Comparison of ENCODE assay signal across 16 mouse cellular contexts in the genomic region with DNA sequence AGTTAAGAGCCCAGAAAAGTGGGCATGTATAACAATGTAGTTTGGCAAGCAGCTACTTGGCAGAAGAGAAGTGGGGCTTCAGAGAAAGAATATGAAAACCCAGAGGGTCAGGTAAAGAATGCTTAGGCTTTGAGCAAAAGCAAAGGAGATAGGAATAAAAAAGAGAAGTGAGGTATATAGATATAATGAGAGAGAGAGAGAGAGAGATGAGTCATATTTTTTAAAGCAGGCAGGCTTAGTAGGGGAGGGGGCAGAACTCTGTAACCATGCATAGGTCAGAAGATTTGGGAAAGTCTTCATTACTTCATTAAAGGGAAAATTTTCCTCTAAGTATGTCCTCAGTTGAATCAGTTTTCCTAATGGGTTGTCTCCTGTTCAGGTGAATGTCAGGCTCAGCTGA.
"Had no signal": no experiment of that assay in that cellular context is flagged by ENCODE, and none has a peak within 500 bp of the region (broad histone marks: within the 10 kb centered on the region; RNA-seq: fewer than 3 reads in every experiment).

No protein-coding gene starts in this region.

- DNase-seq: retina, postnatal 1 day; right cerebral cortex, adult 18-20 months; right cerebral cortex, postnatal 14 days; right cerebral cortex, postnatal 25 days; right cerebral cortex, postnatal 4 days; spleen, adult 18-20 months; thymus, adult 18-20 months; thymus, adult 2 months; thymus, postnatal 14 days; thymus, postnatal 25 days; thymus, postnatal 36 days; thymus, postnatal 4 days had no signal

- H3K9ac ChIP-seq: neural tube, embryonic 13.5 days; neural tube, embryonic 15.5 days; stomach, embryonic 15.5 days had no signal

- H3K4me1 ChIP-seq: neural tube, embryonic 13.5 days; neural tube, embryonic 15.5 days; stomach, embryonic 15.5 days had no signal

- H3K4me3 ChIP-seq: neural tube, embryonic 13.5 days; neural tube, embryonic 15.5 days; stomach, embryonic 15.5 days had no signal

- H3K9me3 ChIP-seq: neural tube, embryonic 13.5 days; neural tube, embryonic 15.5 days; stomach, embryonic 15.5 days had no signal

- H3K27me3 ChIP-seq: neural tube, embryonic 13.5 days; neural tube, embryonic 15.5 days; stomach, embryonic 15.5 days had no signal

- H3K36me3 ChIP-seq: neural tube, embryonic 13.5 days; neural tube, embryonic 15.5 days; stomach, embryonic 15.5 days had no signal

- H3K27ac ChIP-seq: neural tube, embryonic 13.5 days; neural tube, embryonic 15.5 days; stomach, embryonic 15.5 days; stomach, postnatal 0 days had no signal
